Mouse (Mus musculus) heart, embryonic 15.5 days (tissue): ENCODE measurements around the gene Itpr2. TPM values are rescaled to one million over a fixed set of nuclear protein-coding genes. Genes with fewer than 3 reads are reported as not detected.
A peak's percentile ranks its signal among the peaks of the same experiment; 100 is the strongest.

Experiments used
- ATAC-seq: fragments of 200-750 bp; cut with Nextera tagmentation; replicated peaks from 2 replicates; pipeline ENCODE4 v1.8.0; 2017; ENCODE audit warnings: low read depth, moderate TSS enrichment; ENCODE audit not compliant: insufficient number of reproducible peaks, insufficient read depth, low FRiP score
- H3K27ac ChIP-seq: fragments of 300-500 bp; sonication (generic); 2 replicates; pipeline ENCODE4 v1.5.1; 2015; ENCODE audit warnings: mild to moderate bottlenecking, inconsistent platforms
- H3K27me3 ChIP-seq: fragments of 300-500 bp; sonication (generic); 2 replicates; pipeline ENCODE4 v1.6.1; 2015; ENCODE audit warnings: inconsistent platforms
- H3K36me3 ChIP-seq: fragments of 300-500 bp; sonication (generic); 2 replicates; pipeline ENCODE4 v1.6.1; 2015; ENCODE audit warnings: mild to moderate bottlenecking, inconsistent platforms
- H3K4me1 ChIP-seq: fragments of 300-500 bp; sonication (generic); replicated peaks from 2 replicates; pipeline ENCODE4 v1.6.1; 2015; ENCODE audit warnings: inconsistent platforms
- H3K4me2 ChIP-seq: fragments of 300-500 bp; sonication (generic); 2 replicates; pipeline ENCODE4 v1.6.1; 2015; ENCODE audit warnings: inconsistent platforms, mild to moderate bottlenecking, moderate library complexity
- H3K4me3 ChIP-seq: fragments of 300-500 bp; sonication (generic); 2 replicates; pipeline ENCODE4 v1.5.1; 2015; ENCODE audit warnings: mild to moderate bottlenecking, inconsistent platforms
- H3K9ac ChIP-seq: fragments of 300-500 bp; sonication (generic); 2 replicates; pipeline ENCODE4 v1.6.1; 2015; ENCODE audit warnings: mild to moderate bottlenecking, inconsistent platforms
- H3K9me3 ChIP-seq: fragments of 300-500 bp; sonication (generic); replicated peaks from 2 replicates; pipeline ENCODE4 v1.6.1; 2016; ENCODE audit warnings: inconsistent platforms
- WGBS: fragments of 180-500 bp; shearing (Covaris S2); methylation state at CpG from one replicate; pipeline ENCODE4 v1.1.7; 2015; ENCODE audit warnings: mixed read lengths; 5-methylcytosine and 5-hydroxymethylcytosine counted together
- polyA plus RNA-seq: library from polyadenylated mRNA; unstranded; fragments of >200 nt; fragmentation: Nextera tagmentation; extraction: Ambion mirVana; gene quantifications from 2 replicates; pipeline ENCODE4 v1.2.1, GENCODE M21; 2015

Gene Itpr2
- polyA plus RNA-seq, 1 experiment from 2014 or later = 39.2 TPM

GRCm38 (mm10) chr6:146110832-146111741, 390.9 kb downstream of the Itpr2 start:
- ATAC-seq = no peak
- 69% methylated on average over 21 of the region's 21 CpGs for WGBS

GRCm38 (mm10) chr6:146110425-146110824, 391.6 kb downstream of the Itpr2 start:
- no peak overlapping the region for H3K4me3 ChIP-seq
- H3K9me3 ChIP-seq = no peaks in the 10 kb centered on the region
- H3K4me2 ChIP-seq = no peak overlapping the region
- H3K27me3 ChIP-seq = no peaks in the 10 kb centered on the region
- no peak overlapping the region for H3K9ac ChIP-seq
- 70% methylated on average over 4 of the region's 4 CpGs for WGBS
- H3K27ac ChIP-seq = no peak overlapping the region
- no peaks in the 10 kb centered on the region; the same call in 1 of the 2 replicates for H3K36me3 ChIP-seq
- peaks cover 7% of the 10 kb centered on the region; the same call in 1 of the 2 replicates for H3K4me1 ChIP-seq
- no peak for ATAC-seq

More at GRCm38 (mm10) chr6:146110832-146111741, 390.9 kb downstream of the Itpr2 start:
- no peaks in the 10 kb centered on the region; the same call in 1 of the 2 replicates for H3K36me3 ChIP-seq
- peaks cover 7% of the 10 kb centered on the region; the same call in 1 of the 2 replicates for H3K4me1 ChIP-seq
- no peak overlapping the region for H3K4me2 ChIP-seq
- no peak overlapping the region for H3K4me3 ChIP-seq
- no peak overlapping the region for H3K27ac ChIP-seq
- no peaks in the 10 kb centered on the region for H3K9me3 ChIP-seq
- H3K9ac ChIP-seq = no peak overlapping the region
- H3K27me3 ChIP-seq = no peaks in the 10 kb centered on the region

- Histone ChIP-seq H3K4me3 (no peak overlapping the region), H3K4me2 (no peak overlapping the region), H3K9me3 (no peaks in the 10 kb centered on the region), H3K4me1 (no peaks in the 10 kb centered on the region), H3K9ac (no peak overlapping the region), H3K36me3 (no peaks in the 10 kb centered on the region; the same call in 1 of the 2 replicates), H3K27me3 (no peaks in the 10 kb centered on the region), H3K27ac (no peak overlapping the region)
- 81% methylated on average over 7 of the region's 7 CpGs for WGBS
- ATAC-seq = no peak
These were observed 393.3 kb downstream of the Itpr2 start for GRCm38 (mm10) chr6:146108695-146109094.

- no peaks in the 10 kb centered on the region for H3K9me3 ChIP-seq
- no peak overlapping the region for H3K4me3 ChIP-seq
- no peaks in the 10 kb centered on the region for H3K27me3 ChIP-seq
- H3K27ac ChIP-seq = no peak overlapping the region
- no peak overlapping the region for H3K9ac ChIP-seq
- no peak overlapping the region for H3K4me2 ChIP-seq
- no peaks in the 10 kb centered on the region for H3K4me1 ChIP-seq
- no peaks in the 10 kb centered on the region; the same call in 1 of the 2 replicates for H3K36me3 ChIP-seq
- no peak for ATAC-seq
- WGBS = 75% methylated on average over 4 of the region's 4 CpGs
These were observed 394.7 kb downstream of the Itpr2 start for GRCm38 (mm10) chr6:146107117-146107832.

- Histone ChIP-seq H3K36me3 (no peaks in the 10 kb centered on the region), H3K4me1 (peaks cover 13% of the 10 kb centered on the region), H3K27ac (no peak overlapping the region), H3K4me3 (no peak overlapping the region), H3K4me2 (no peak overlapping the region), H3K27me3 (no peaks in the 10 kb centered on the region), H3K9me3 (no peaks in the 10 kb centered on the region), H3K9ac (no peak overlapping the region)
- ATAC-seq = no peak
- WGBS = 73% methylated on average over 15 of the region's 15 CpGs
These were observed 418.7 kb downstream of the Itpr2 start for GRCm38 (mm10) chr6:146083056-146083961.

GRCm38 (mm10) chr6:146082476-146082875, 419.5 kb downstream of the Itpr2 start:
- Histone ChIP-seq H3K4me2 (no peak overlapping the region), H3K4me1 (peaks cover 13% of the 10 kb centered on the region), H3K9ac (no peak overlapping the region), H3K9me3 (no peaks in the 10 kb centered on the region), H3K27me3 (no peaks in the 10 kb centered on the region), H3K36me3 (no peaks in the 10 kb centered on the region), H3K4me3 (no peak overlapping the region), H3K27ac (no peak overlapping the region)
- no peak for ATAC-seq
- 91% methylated on average over 9 of the region's 9 CpGs for WGBS

GRCm38 (mm10) chr6:146081578-146081977, 420.4 kb downstream of the Itpr2 start:
- Histone ChIP-seq H3K4me3 (no peak overlapping the region), H3K9ac (no peak overlapping the region), H3K36me3 (no peaks in the 10 kb centered on the region), H3K9me3 (no peaks in the 10 kb centered on the region), H3K4me1 (peaks cover 13% of the 10 kb centered on the region), H3K27me3 (no peaks in the 10 kb centered on the region), H3K4me2 (no peak overlapping the region), H3K27ac (no peak overlapping the region)
- WGBS = 88% methylated on average over 8 of the region's 8 CpGs
- no peak for ATAC-seq

- no peak; the same call in 1 of the 2 replicates for ATAC-seq
- peak overlapping the region; percentile 67 for H3K27ac ChIP-seq
These were observed 421.2 kb downstream of the Itpr2 start for GRCm38 (mm10) chr6:146080546-146081512.

GRCm38 (mm10) chr6:146079734-146080443, 422.1 kb downstream of the Itpr2 start:
- H3K4me3 ChIP-seq = no peak overlapping the region
- ATAC-seq = 0 out of 2 replicates have a peak, but pooled peaks have one; percentile 36
- peak overlapping the region; percentile 67 for H3K27ac ChIP-seq
- no peaks in the 10 kb centered on the region for H3K27me3 ChIP-seq
- H3K4me2 ChIP-seq = no peak overlapping the region
- H3K36me3 ChIP-seq = no peaks in the 10 kb centered on the region
- WGBS = 50% methylated on average over 3 of the region's 3 CpGs
- H3K9me3 ChIP-seq = no peaks in the 10 kb centered on the region
- H3K9ac ChIP-seq = no peak overlapping the region
- peaks cover 13% of the 10 kb centered on the region for H3K4me1 ChIP-seq

More at GRCm38 (mm10) chr6:146080546-146081512, 421.2 kb downstream of the Itpr2 start:
- 54% methylated on average over 18 of the region's 18 CpGs for WGBS
- no peak overlapping the region for H3K4me2 ChIP-seq
- H3K4me3 ChIP-seq = no peak overlapping the region
- peaks cover 13% of the 10 kb centered on the region for H3K4me1 ChIP-seq
- no peaks in the 10 kb centered on the region for H3K36me3 ChIP-seq
- no peaks in the 10 kb centered on the region for H3K9me3 ChIP-seq
- H3K27me3 ChIP-seq = no peaks in the 10 kb centered on the region
- H3K9ac ChIP-seq = no peak overlapping the region
